Mouse (Mus musculus) limb, embryonic 14.5 days (tissue): ENCODE measurements at regions not wholly inside any gene's neighbourhood (a gene's known extent, or its start where the extent isn't known, plus 50 kb on each side); places are given as distances from the start of the nearest gene placed in this dataset.

Experiments
- ATAC-seq: fragments of 200-750 bp; cut with Nextera tagmentation; 2 replicates; pipeline ENCODE4 v1.8.0; 2017; ENCODE audit warnings: low read depth, moderate number of reproducible peaks, moderate TSS enrichment; ENCODE audit not compliant: low FRiP score
- DNase-seq: peaks from one replicate; pipeline ENCODE4 v3.0.0-alpha.2; 2015; ENCODE audit warnings: low spot score
- H3K27ac ChIP-seq: fragments of 300-500 bp; sonication (generic); replicated peaks from 2 replicates; pipeline ENCODE4 v1.5.1; 2014; ENCODE audit warnings: low read depth, mild to moderate bottlenecking, low read length, moderate library complexity, mixed read lengths
- H3K27me3 ChIP-seq: fragments of 300-500 bp; sonication (generic); 2 replicates; pipeline ENCODE4 v1.6.1; 2014; ENCODE audit warnings: low read length, mixed read lengths; ENCODE audit not compliant: control insufficient read depth, insufficient read depth
- H3K36me3 ChIP-seq: fragments of 300-500 bp; sonication (generic); 2 replicates; pipeline ENCODE4 v1.6.1; 2014; ENCODE audit warnings: mild to moderate bottlenecking, low read length, moderate library complexity, mixed read lengths; ENCODE audit not compliant: control insufficient read depth, insufficient read depth
- H3K4me1 ChIP-seq: fragments of 300-500 bp; sonication (generic); 2 replicates; pipeline ENCODE4 v1.6.1; 2014; ENCODE audit warnings: antibody characterized with exemption, low read length, mixed read lengths; ENCODE audit not compliant: control insufficient read depth, insufficient read depth
- H3K4me2 ChIP-seq: fragments of 300-500 bp; sonication (generic); replicated peaks from 2 replicates; pipeline ENCODE4 v1.6.1; 2014; ENCODE audit warnings: low read depth, mild to moderate bottlenecking, low read length, moderate library complexity; ENCODE audit not compliant: severe bottlenecking
- H3K4me3 ChIP-seq: fragments of 300-500 bp; sonication (generic); replicated peaks from 2 replicates; pipeline ENCODE4 v1.5.1; 2014; ENCODE audit warnings: low read length
- H3K9ac ChIP-seq: fragments of 300-500 bp; sonication (generic); 2 replicates; pipeline ENCODE4 v1.6.1; 2014; ENCODE audit warnings: mild to moderate bottlenecking, low read depth, low read length, moderate library complexity; ENCODE audit not compliant: severe bottlenecking
- H3K9me3 ChIP-seq: fragments of 300-500 bp; sonication (generic); 2 replicates; pipeline ENCODE4 v1.6.1; 2016; ENCODE audit warnings: low read length; ENCODE audit not compliant: control insufficient read depth
- POLR2A ChIP-seq: fragments of 200-500 bp; IDR thresholded peaks from 2 replicates; pipeline ENCODE4 v1.8.0; 2012; ENCODE audit warnings: inconsistent platforms, mild to moderate bottlenecking, moderate library complexity, borderline replicate concordance; ENCODE audit not compliant: insufficient read depth, insufficient read length; ENCODE audit errors: extremely low read depth
- WGBS: fragments of 180-500 bp; shearing (Covaris S2); extraction: QIAGEN DNeasy Blood & Tissue Kit; methylation state at CpG from one replicate; pipeline ENCODE4 v1.1.7; 2014; 5-methylcytosine and 5-hydroxymethylcytosine counted together

DNA sequence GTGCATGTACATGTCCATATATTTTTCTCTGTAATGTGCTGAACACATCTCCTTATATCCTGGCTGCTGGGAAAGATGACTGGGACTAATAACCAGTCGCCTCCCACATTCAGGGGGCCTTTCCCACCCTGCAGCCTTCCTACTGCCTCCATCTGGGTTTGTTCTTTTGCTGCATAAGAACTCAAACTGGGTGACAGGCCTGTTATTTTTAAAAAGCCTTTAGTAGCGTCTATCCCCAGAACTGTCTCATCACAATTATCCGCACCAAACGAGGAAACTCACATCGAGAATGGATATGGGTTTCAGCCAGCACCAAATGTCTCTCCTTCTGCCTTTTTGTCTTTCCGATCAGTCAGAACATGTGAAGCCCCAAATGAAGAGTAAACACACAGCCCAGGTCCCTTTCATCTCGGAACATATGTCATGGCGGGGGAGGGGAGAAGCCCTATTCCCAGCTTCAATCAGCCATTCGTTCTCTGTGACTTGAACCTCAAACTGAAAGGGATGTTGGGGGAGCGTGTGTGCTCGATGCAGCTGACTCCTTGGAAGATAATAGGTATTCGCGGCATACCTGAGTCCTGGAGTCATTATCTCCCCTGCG lies 128.3 kb upstream of the Noct start:
- Histone ChIP-seq H3K9me3 (no peaks in the 10 kb centered on the region), H3K4me2 (no peak overlapping the region)

DNA sequence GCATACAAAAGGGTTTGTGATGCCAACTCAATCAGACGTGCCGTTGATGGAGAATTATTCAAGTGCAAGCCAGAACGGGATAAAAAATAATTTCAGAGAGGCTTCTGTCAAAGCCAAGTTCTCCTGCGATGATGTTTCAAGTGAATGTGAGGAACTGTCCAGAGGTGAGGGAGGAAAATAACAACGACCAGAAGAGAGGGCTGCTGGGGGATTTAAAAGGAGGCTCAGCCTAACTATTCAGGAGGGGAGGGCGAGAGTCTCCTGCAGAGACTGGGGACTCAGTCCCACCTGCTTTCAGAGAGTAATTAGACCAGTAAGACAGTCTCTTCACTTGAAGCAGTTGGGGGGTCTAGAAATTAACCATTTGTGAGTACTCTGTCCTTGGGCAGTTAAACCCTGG lies 127.7 kb upstream of the Noct start:
- TF ChIP-seq POLR2A = no peak
- Histone ChIP-seq H3K36me3 (no peaks in the 10 kb centered on the region), H3K4me2 (no peak overlapping the region), H3K27ac (no peak overlapping the region), H3K9ac (no peak overlapping the region), H3K4me3 (no peak overlapping the region), H3K4me1 (peaks cover 9% of the 10 kb centered on the region; the same call in 1 of the 2 replicates), H3K9me3 (no peaks in the 10 kb centered on the region), H3K27me3 (no peaks in the 10 kb centered on the region)
- WGBS = 29% methylated on average over 6 of the region's 6 CpGs
- DNase-seq (no peak), ATAC-seq (no peak)

More for the DNA sequence above, 128.3 kb upstream of the Noct start:
- no peak overlapping the region for H3K27ac ChIP-seq
- ATAC-seq (0 out of 2 replicates have a peak, but pooled peaks have one; percentile 34), DNase-seq (no peak)
- H3K4me3 ChIP-seq = no peak overlapping the region
- peaks cover 9% of the 10 kb centered on the region; the same call in 1 of the 2 replicates for H3K4me1 ChIP-seq
- TF ChIP-seq POLR2A = no peak
- no peaks in the 10 kb centered on the region for H3K36me3 ChIP-seq
- H3K27me3 ChIP-seq = no peaks in the 10 kb centered on the region
- WGBS = 34% methylated on average over 14 of the region's 14 CpGs
- H3K9ac ChIP-seq = no peak overlapping the region; the same call in 1 of the 2 replicates

DNA sequence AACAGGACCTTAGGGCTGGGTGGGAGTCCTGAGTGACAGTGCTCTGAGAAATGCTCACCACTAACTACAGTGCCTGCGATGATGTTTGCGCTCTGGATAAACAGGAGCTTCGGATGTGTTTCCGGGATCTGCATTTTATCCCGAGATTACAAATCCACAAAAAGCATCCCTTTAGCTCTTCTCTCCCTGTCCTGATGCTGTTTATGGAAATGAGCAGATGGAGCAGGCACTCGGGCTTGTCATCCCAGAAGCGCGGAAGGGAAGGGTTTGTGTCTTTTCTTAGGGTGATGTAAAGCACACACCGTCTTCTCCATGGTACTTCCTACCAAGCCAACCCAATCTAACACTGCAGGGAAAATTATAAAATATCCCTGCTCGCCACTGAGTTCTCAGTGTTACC lies 126.9 kb upstream of the Noct start:
- Histone ChIP-seq H3K36me3 (no peaks in the 10 kb centered on the region), H3K9ac (no peak overlapping the region), H3K27me3 (no peaks in the 10 kb centered on the region), H3K27ac (no peak overlapping the region), H3K9me3 (no peaks in the 10 kb centered on the region), H3K4me3 (no peak overlapping the region), H3K4me2 (no peak overlapping the region), H3K4me1 (peaks cover 9% of the 10 kb centered on the region; the same call in 1 of the 2 replicates)
- WGBS = 90% methylated on average over 10 of the region's 10 CpGs
- ATAC-seq (no peak), DNase-seq (no peak)
- no peak for TF ChIP-seq POLR2A

GRCm38 (mm10) chr3:51099966-51100365 lies 124.3 kb upstream of the Noct start:
- Histone ChIP-seq H3K4me3 (no peak overlapping the region), H3K27ac (no peak overlapping the region), H3K4me2 (no peak overlapping the region), H3K36me3 (no peaks in the 10 kb centered on the region), H3K27me3 (no peaks in the 10 kb centered on the region), H3K4me1 (peaks cover 9% of the 10 kb centered on the region; the same call in 1 of the 2 replicates), H3K9ac (no peak overlapping the region), H3K9me3 (no peaks in the 10 kb centered on the region)
- DNase-seq = no peak
- 83% methylated on average over 7 of the region's 7 CpGs for WGBS
- TF ChIP-seq POLR2A = no peak
- no peak for ATAC-seq

- 49% methylated on average over 12 of the region's 12 CpGs for WGBS
- no peak overlapping the region for H3K27ac ChIP-seq
Observed at GRCm38 (mm10) chr3:51108639-51109202, 115.5 kb upstream of the Noct start.

More at GRCm38 (mm10) chr3:51108639-51109202, 115.5 kb upstream of the Noct start:
- H3K27me3 ChIP-seq = no peaks in the 10 kb centered on the region
- no peaks in the 10 kb centered on the region for H3K9me3 ChIP-seq
- DNase-seq = no peak
- no peaks in the 10 kb centered on the region for H3K4me1 ChIP-seq
- ATAC-seq = no peak
- H3K36me3 ChIP-seq = no peaks in the 10 kb centered on the region
- H3K9ac ChIP-seq = no peak overlapping the region
- H3K4me2 ChIP-seq = no peak overlapping the region
- TF ChIP-seq POLR2A = no peak
- no peak overlapping the region for H3K4me3 ChIP-seq
